Comparison of ENCODE assay signal across 8 mouse cellular contexts in the genomic region with DNA sequence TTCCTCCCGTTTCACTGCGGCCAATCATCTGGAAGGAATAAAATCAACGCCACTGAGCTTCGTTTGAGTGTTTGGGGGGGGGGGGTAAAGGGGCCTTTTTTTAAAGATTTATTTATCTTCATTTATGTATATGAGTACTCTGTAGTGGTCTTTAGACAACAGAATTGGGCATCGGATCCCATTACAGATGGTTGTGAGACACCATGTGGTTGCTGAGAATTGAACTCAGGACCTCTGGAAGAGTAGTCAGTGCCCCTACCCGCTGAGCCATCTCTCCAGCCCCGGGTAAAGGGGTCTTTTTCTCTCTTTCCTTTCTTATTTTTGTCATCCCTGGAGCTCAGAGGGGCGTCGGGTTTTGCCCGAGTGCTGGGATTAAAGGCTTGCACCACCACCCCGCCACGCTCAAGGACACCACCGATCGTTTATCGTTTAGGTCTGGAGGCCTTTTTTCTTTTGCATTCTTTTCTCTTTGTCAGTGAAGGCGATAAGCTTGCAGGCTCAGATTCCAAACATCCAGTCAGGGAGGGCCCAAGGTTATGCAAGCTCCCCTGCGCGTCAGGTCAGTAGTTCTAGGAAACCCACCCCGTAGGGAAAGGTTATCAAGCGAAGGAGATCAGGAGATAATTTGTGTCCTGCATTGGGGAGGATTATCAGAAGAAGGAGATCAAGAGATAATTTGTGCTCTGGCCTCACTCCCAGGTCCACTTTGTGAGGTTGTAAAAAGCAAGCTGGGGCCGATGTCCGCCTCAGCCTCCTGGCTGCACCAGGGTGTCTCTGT. TPM values are rescaled to one million over a fixed set of nuclear protein-coding genes. Genes with fewer than 3 reads are reported as not detected.
A peak's percentile ranks its signal among the peaks of the same experiment; 100 is the strongest.
DNase-seq lines count a peak whose midpoint lies in the region; ATAC-seq and TF ChIP-seq lines count a peak whose summit lies in the region.

No protein-coding gene starts in this region.

- H3K36me3 ChIP-seq in kidney, adult 2 months (ENCODE audit: control insufficient read depth, insufficient read depth, low read length): no peaks in the 10 kb centered on the region
- peaks cover 15 to 44% of the 10 kb centered on the region in 2 experiments for H3K36me3 ChIP-seq in MEL (ENCODE audit: control insufficient read depth in 1 of 2, insufficient read depth in 2 of 2, low read length in 2 of 2)
- H3K36me3 ChIP-seq in intestine, embryonic 14.5 days (ENCODE audit: control insufficient read depth, insufficient read depth, low read length): peaks cover 11% of the 10 kb centered on the region
- H3K36me3 ChIP-seq in midbrain, embryonic 13.5 days: peaks cover 2% of the 10 kb centered on the region

- peak overlapping the region; percentile 61; the same call in 1 of the 2 replicates for H3K27ac ChIP-seq in kidney, adult 2 months (ENCODE audit: insufficient read depth, low read depth, low read length)
- H3K27ac ChIP-seq in MEL (ENCODE audit: control insufficient read depth, low read depth, low read length): peak overlapping the region; percentile 92
- H3K27ac ChIP-seq in intestine, embryonic 14.5 days (ENCODE audit: low read depth): peak overlapping the region; percentile 94
- peak overlapping the region; percentile 88 for H3K27ac ChIP-seq in midbrain, embryonic 13.5 days

- no peak for TF ChIP-seq POLR2A in kidney, adult 2 months (IDR thresholded peaks at IDR 0.05; ENCODE audit: low read depth, low read length)
- peak; percentile 19 to 26; a peak in 1 of 4 replicates for TF ChIP-seq POLR2A in MEL (IDR thresholded peaks at IDR 0.05; ENCODE audit: control insufficient read depth in 1 of 2, insufficient read depth in 1 of 2, low read depth in 1 of 2, low read length in 2 of 2, poor library complexity in 1 of 2)

- TF ChIP-seq CTCF in kidney, adult 2 months (conservative IDR thresholded peaks at IDR 0.05; ENCODE audit: insufficient read depth, insufficient read length, low read depth, low read length): no peak
- no peak for TF ChIP-seq CTCF in MEL (IDR thresholded peaks at IDR 0.05 in 2 of 3, conservative IDR thresholded peaks at IDR 0.05 in 1 of 3; ENCODE audit: control insufficient read depth in 1 of 3, insufficient read depth in 1 of 3, low read depth in 2 of 3, low read length in 3 of 3, poor library complexity in 1 of 3, severe bottlenecking in 1 of 3)

- H3K9ac ChIP-seq in MEL (ENCODE audit: control insufficient read depth, low read depth, low read length, poor library complexity, severe bottlenecking): peak overlapping the region; percentile 87
- H3K9ac ChIP-seq in intestine, embryonic 14.5 days (ENCODE audit: low read length): peak overlapping the region; percentile 94
- peak overlapping the region; percentile 78 for H3K9ac ChIP-seq in midbrain, embryonic 13.5 days (replicated peaks)

- DNase-seq in kidney, adult 2 months: peak; percentile 31
- DNase-seq in kidney, adult 8-10 months: no peak
- peak; percentile 58 for DNase-seq in MEL (ENCODE audit: low read depth, low spot score)
- peak; percentile 49 for DNase-seq in embryo, embryonic 10.5 days (ENCODE audit: low spot score)
- peak; percentile 67 for DNase-seq in intestine, embryonic 14.5 days (ENCODE audit: low spot score)
- no peak for DNase-seq in gastrocnemius, adult 18-20 months (ENCODE audit: low spot score)
- no peak for DNase-seq in right cerebral cortex, postnatal 36 days (ENCODE audit: low spot score in 2 of 2)

- TF ChIP-seq RAD21 in MEL (IDR thresholded peaks at IDR 0.05; ENCODE audit: low read depth, low read length): no peak

- peak overlapping the region; percentile 76 for H3K4me2 ChIP-seq in intestine, embryonic 14.5 days (ENCODE audit: low read length)
- H3K4me2 ChIP-seq in midbrain, embryonic 13.5 days (replicated peaks): peak overlapping the region; percentile 81

- no peaks in the 10 kb centered on the region for H3K9me3 ChIP-seq in MEL (replicated peaks; ENCODE audit: insufficient read depth, low read length)
- no peaks in the 10 kb centered on the region for H3K9me3 ChIP-seq in intestine, embryonic 14.5 days (ENCODE audit: control insufficient read depth, low read length)
- H3K9me3 ChIP-seq in midbrain, embryonic 13.5 days: no peaks in the 10 kb centered on the region

- WGBS in kidney, adult 2 months: 5% methylated on average over 22 of the region's 22 CpGs
- WGBS in intestine, embryonic 14.5 days: 5% methylated on average over 22 of the region's 22 CpGs
- WGBS in midbrain, embryonic 13.5 days: 12% methylated on average over 22 of the region's 22 CpGs

- H3K27me3 ChIP-seq in kidney, adult 2 months (replicated peaks; ENCODE audit: control insufficient read depth, insufficient read depth, low read length): no peaks in the 10 kb centered on the region
- no peaks in the 10 kb centered on the region for H3K27me3 ChIP-seq in MEL (ENCODE audit: control insufficient read depth in 1 of 2, insufficient read depth in 2 of 2, low read length in 2 of 2)
- H3K27me3 ChIP-seq in intestine, embryonic 14.5 days (replicated peaks; ENCODE audit: control insufficient read depth, insufficient read depth, low read length): no peaks in the 10 kb centered on the region
- no peaks in the 10 kb centered on the region for H3K27me3 ChIP-seq in midbrain, embryonic 13.5 days

- H3K4me1 ChIP-seq in kidney, adult 2 months (ENCODE audit: control insufficient read depth, insufficient read depth, low read length): peaks cover 4% of the 10 kb centered on the region; the same call in 1 of the 2 replicates
- peaks cover 0 to 28% of the 10 kb centered on the region in 2 experiments; a peak in 3 of 4 replicates for H3K4me1 ChIP-seq in MEL (ENCODE audit: control insufficient read depth in 1 of 2, insufficient read depth in 2 of 2, low read length in 2 of 2)
- H3K4me1 ChIP-seq in intestine, embryonic 14.5 days (replicated peaks; ENCODE audit: control insufficient read depth, insufficient read depth, low read length): peaks cover 19% of the 10 kb centered on the region
- H3K4me1 ChIP-seq in midbrain, embryonic 13.5 days (replicated peaks): peaks cover 37% of the 10 kb centered on the region

- peaks cover 48% of the 10 kb centered on the region for H3K79me2 ChIP-seq in MEL (ENCODE audit: control insufficient read depth, insufficient read depth, low read length, poor library complexity)

- ATAC-seq in intestine, embryonic 14.5 days (replicated peaks; ENCODE audit: low FRiP score, low TSS enrichment, low read depth): peak; percentile 5; the same call in 1 of the 2 replicates
- ATAC-seq in midbrain, embryonic 13.5 days: peak; percentile 17; the same call in 1 of the 2 replicates

- peak overlapping the region; percentile 61 for H3K4me3 ChIP-seq in kidney, adult 2 months (ENCODE audit: insufficient read depth, low read depth, low read length)
- H3K4me3 ChIP-seq in MEL (ENCODE audit: control insufficient read depth in 1 of 2, insufficient read depth in 1 of 2, low read depth in 2 of 2, low read length in 2 of 2): peak overlapping the region; percentile 78 to 84
- H3K4me3 ChIP-seq in intestine, embryonic 14.5 days (ENCODE audit: low read depth, low read length): peak overlapping the region; percentile 78
- peak overlapping the region; percentile 55 for H3K4me3 ChIP-seq in midbrain, embryonic 13.5 days (replicated peaks)

- TF ChIP-seq EP300 in MEL (IDR thresholded peaks at IDR 0.05; ENCODE audit: low read depth in 1 of 2, low read length in 2 of 2): peak; percentile 39; a peak in 2 of 4 replicates

TF ChIP-seq in MEL, 35 proteins besides CTCF, POLR2A, EP300 and RAD21 (continues in another document):
- TF ChIP-seq CHD2 (IDR thresholded peaks at IDR 0.05; ENCODE audit: low read length) (no peak), MAZ (IDR thresholded peaks at IDR 0.05; ENCODE audit: low read depth, low read length) (no peak), MEF2A (IDR thresholded peaks at IDR 0.05; ENCODE audit: extremely low read depth, insufficient replicate concordance, low read depth, low read length, poor library complexity, severe bottlenecking) (no peak), ZMIZ1 (IDR thresholded peaks at IDR 0.05; ENCODE audit: low read depth, low read length) (no peak), ELF1 (IDR thresholded peaks at IDR 0.05; ENCODE audit: low read depth, low read length) (no peak)

RNA-seq across cellular contexts. Expression of a gene that starts 2.3 kb away (rescaled TPM):
- polyA plus RNA-seq in kidney, adult 2 months (2012; rRNA removed): 10.0 and 11.0 TPM in 2 replicates
- total RNA-seq in MEL (2012; rRNA removed): 40.5 and 44.0 TPM in 2 replicates
- polyA plus RNA-seq in MEL (2012; ENCODE audit: insufficient read depth in 1 of 2, insufficient read length in 2 of 2, low read depth in 1 of 2, low replicate concordance in 2 of 2, missing spikeins in 1 of 2): 10 to 100 TPM; 19.5 to 63.2 TPM
- polyA plus RNA-seq in intestine, embryonic 14.5 days (2014; fragmentation: Nextera tagmentation; extraction: Ambion mirVana): 48.7 and 52.6 TPM in 2 replicates
- polyA plus RNA-seq in midbrain, embryonic 13.5 days (2015; fragmentation: Nextera tagmentation; extraction: Ambion mirVana): 72.7 and 75.1 TPM in 2 replicates
- total RNA-seq in gastrocnemius, adult 18-20 months (2021): 10 to 100 TPM; 21.1 to 24.3 TPM

RNA-seq across cellular contexts. Expression of a gene that starts 2.4 kb away (rescaled TPM):
- polyA plus RNA-seq in kidney, adult 2 months (2012; rRNA removed): 1.0 and 1.1 TPM in 2 replicates
- total RNA-seq in MEL (2012; rRNA removed): 0.50 TPM in 1 of 2 replicates, not detected in the other
- under 1 TPM in 1 of 2 experiments, not detected in 1; 0.31 TPM for polyA plus RNA-seq in MEL (2012; ENCODE audit: insufficient read depth in 1 of 2, insufficient read length in 2 of 2, low read depth in 1 of 2, low replicate concordance in 2 of 2, missing spikeins in 1 of 2)
- 0.35 and 0.59 TPM in 2 replicates for polyA plus RNA-seq in intestine, embryonic 14.5 days (2014; fragmentation: Nextera tagmentation; extraction: Ambion mirVana)
- 0.67 TPM in 1 of 2 replicates, not detected in the other for polyA plus RNA-seq in midbrain, embryonic 13.5 days (2015; fragmentation: Nextera tagmentation; extraction: Ambion mirVana)
- total RNA-seq in gastrocnemius, adult 18-20 months (2021): under 1 TPM in 1 of 2 experiments, not detected in 1; 0.91 TPM

RNA-seq across cellular contexts. Expression of a gene that starts 34.4 kb away (rescaled TPM):
- 32.0 and 33.1 TPM in 2 replicates for polyA plus RNA-seq in kidney, adult 2 months (2012; rRNA removed)
- total RNA-seq in MEL (2012; rRNA removed): 150 and 157 TPM in 2 replicates
- polyA plus RNA-seq in MEL (2012; ENCODE audit: insufficient read depth in 1 of 2, insufficient read length in 2 of 2, low read depth in 1 of 2, low replicate concordance in 2 of 2, missing spikeins in 1 of 2): 100 to 1,000 TPM in 1 of 2 experiments, not detected in 1; 170 TPM
- 97.3 and 99.7 TPM in 2 replicates for polyA plus RNA-seq in intestine, embryonic 14.5 days (2014; fragmentation: Nextera tagmentation; extraction: Ambion mirVana)
- polyA plus RNA-seq in midbrain, embryonic 13.5 days (2015; fragmentation: Nextera tagmentation; extraction: Ambion mirVana): 149 and 152 TPM in 2 replicates
- 10 to 100 TPM; 60.8 to 60.9 TPM for total RNA-seq in gastrocnemius, adult 18-20 months (2021)

RNA-seq across cellular contexts. Expression of a gene that starts 41.4 kb away (rescaled TPM):
- 98.7 and 104 TPM in 2 replicates for polyA plus RNA-seq in kidney, adult 2 months (2012; rRNA removed)
- total RNA-seq in MEL (2012; rRNA removed): 58.9 and 76.0 TPM in 2 replicates
- polyA plus RNA-seq in MEL (2012; ENCODE audit: insufficient read depth in 1 of 2, insufficient read length in 2 of 2, low read depth in 1 of 2, low replicate concordance in 2 of 2, missing spikeins in 1 of 2): 10 to 100 TPM in 1 of 2 experiments, not detected in 1; 77.3 TPM
- 19.8 and 21.9 TPM in 2 replicates for polyA plus RNA-seq in intestine, embryonic 14.5 days (2014; fragmentation: Nextera tagmentation; extraction: Ambion mirVana)
- polyA plus RNA-seq in midbrain, embryonic 13.5 days (2015; fragmentation: Nextera tagmentation; extraction: Ambion mirVana): 10.6 and 13.0 TPM in 2 replicates
- 10 to 100 TPM; 14.3 to 17.9 TPM for total RNA-seq in gastrocnemius, adult 18-20 months (2021)

Comparison
In these comparisons a context has a peak if more than half of its experiments do, and no peak if none do; other contexts are left out.
1. DNase-seq: peak in kidney, adult 2 months (single experiment), MEL (single experiment), embryo, embryonic 10.5 days (single experiment) and intestine, embryonic 14.5 days (single experiment); none in kidney, adult 8-10 months (0 of 2), gastrocnemius, adult 18-20 months (single experiment) and right cerebral cortex, postnatal 36 days (0 of 2).
2. Peak in every context shown above with its lines, with median percentiles within 50 percentile points of each other: H3K27ac ChIP-seq, H3K4me3 ChIP-seq and H3K9ac ChIP-seq.